Mouse (Mus musculus) embryo, embryonic 11 days (tissue): ENCODE results near the gene 4930572O03Rik.
"Not testable (repeated sequence)": the region's sequence is repeated elsewhere in the genome, so short reads cannot be mapped to it uniquely, and the experiment has no call there.

Source experiments
- DNase-seq: peaks from one replicate; pipeline ENCODE4 v3.0.0-alpha.2; 2015

The 4930572O03Rik gene

DNA sequence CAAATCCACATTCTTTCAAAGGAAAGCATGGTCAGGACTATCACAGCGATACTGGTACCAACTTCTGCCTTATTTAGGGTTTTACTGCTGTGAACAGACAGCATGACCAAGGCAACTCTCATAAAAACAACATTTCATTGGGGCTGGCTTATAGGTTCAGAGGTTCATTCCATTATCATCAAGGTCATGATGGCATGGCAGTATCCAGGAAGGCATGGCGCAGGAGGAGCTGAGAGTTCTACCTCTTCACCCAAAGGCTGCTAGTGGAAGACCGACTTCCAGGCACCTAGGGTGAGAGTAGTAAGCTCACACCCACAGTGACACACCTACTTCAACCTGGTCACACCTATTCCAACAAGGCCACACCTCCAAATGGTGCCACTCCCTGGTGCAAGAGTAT, 40.7 kb downstream of the 4930572O03Rik start:
- DNase-seq, result not testable (repeated sequence)

DNA sequence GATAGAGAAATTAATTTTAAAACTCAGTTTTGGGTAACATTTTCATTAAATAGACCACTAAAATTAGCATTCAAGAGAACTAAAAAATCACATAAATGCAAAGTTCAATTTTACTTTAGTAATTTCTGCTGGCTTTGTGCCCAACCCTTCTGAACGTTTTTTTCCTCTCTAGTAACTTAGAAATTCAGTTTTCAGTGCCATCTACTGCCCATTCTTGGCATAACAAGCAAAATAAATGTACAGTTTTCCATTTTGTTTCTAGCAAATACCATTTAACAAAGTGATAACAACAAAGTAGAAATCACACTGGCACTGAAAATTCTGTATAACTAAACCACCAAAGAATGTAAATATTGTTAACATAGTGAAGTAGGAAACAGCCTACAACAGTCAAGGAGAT, 46.2 kb downstream of the 4930572O03Rik start:
- DNase-seq, result peak; percentile 32

DNA sequence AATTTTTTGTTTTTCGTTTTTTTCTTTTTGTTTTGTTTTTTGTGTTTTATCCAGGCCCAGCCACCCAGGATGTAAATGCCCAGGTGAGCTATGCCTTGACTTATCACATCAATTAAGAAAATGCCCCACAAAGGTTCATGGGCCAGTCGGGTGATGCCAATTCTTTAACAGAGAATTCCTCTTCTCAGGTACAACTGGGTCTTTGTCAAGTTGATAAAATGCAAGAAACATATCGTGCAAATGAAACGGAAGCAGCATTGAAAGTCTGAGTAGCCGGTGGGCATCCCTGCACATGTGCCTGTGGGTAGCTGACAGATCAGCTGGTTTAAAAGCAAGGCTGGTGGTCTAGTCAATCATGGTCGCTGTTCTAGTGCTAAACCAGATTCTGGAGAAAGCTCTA, 50.2 kb downstream of the 4930572O03Rik start:
- DNase-seq, result not testable (repeated sequence)

- not testable (repeated sequence) for DNase-seq
Observed at GRCm38 (mm10) chr5:15603585-15603984, 53.3 kb downstream of the 4930572O03Rik start.

GRCm38 (mm10) chr5:15603008-15603407, 53.9 kb downstream of the 4930572O03Rik start:
- not testable (repeated sequence) for DNase-seq

DNA sequence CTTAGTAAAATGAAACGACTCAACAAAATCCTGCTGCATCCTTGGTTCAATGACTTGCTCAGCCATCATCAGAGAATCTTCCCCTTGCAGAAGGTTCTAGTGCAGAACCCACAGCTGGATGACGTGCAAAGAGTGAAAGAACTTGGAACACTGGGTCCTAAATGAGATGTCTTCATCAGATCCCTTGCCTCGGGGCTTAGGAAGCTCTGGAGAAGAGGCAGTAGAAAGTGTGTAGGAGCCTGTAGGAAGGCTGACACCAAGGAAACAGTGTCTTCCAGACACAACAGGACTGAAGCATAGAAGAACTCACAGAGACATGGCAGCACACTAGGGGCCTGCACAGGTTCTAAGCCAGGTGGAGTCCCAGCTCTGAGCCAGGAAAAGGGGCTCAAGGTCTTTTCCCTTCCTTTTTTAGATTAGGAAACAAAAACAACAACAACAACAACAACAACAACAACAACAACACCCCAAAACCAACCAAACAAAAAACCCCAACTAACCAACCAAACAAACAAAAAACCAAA, 54.4 kb downstream of the 4930572O03Rik start:
- not testable (repeated sequence) for DNase-seq
